Mouse (Mus musculus): ENCODE measurements at regions not wholly inside any gene's neighbourhood (a gene's known extent, or its start where the extent isn't known, plus 50 kb on each side); places are given as distances from the start of the nearest gene placed in this dataset.
A peak's percentile ranks its signal among the peaks of the same experiment; 100 is the strongest.

DNA sequence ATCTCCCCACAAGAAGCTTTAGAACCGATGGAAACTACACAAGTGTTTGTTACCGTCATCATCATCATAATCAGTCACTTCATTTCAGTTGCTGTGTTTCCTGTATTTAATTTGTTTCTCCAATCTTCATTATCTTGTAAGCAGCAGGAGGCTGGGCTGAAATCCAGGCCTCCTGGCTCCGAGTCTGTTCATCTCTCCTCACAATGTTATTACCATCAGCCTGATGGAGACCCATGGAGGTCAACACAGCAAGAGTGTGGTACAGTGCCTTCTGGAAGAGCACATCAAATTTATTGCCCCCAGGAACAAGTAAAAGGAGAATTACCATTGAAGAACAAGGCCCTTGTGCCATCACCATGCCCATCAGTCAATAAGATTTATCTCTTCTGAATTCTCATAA, 576.3 kb upstream of the Cdh11 start:
- DNase-seq (ENCODE audit: low spot score) = no peak

DNA sequence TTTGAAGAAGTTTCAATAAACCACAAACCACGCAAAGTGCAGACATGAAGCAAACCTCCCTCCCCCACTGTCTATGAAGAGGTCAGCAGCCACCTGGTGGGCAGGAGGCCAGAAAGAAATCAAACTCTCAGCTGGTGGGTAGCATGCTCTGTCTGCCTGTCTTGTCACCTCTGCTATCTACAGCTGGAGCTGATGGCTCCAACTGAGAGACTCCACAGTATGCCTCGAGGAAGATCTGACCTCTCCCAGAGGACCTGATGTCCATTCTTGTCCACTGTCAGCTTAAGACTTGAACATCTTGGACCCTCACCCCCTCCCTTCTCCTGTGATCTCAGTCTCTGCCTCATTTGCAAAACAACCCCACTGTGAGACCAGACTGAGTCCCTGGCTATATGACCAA, 585.0 kb upstream of the Cdh11 start:
- no peak for DNase-seq (ENCODE audit: low spot score)

DNA sequence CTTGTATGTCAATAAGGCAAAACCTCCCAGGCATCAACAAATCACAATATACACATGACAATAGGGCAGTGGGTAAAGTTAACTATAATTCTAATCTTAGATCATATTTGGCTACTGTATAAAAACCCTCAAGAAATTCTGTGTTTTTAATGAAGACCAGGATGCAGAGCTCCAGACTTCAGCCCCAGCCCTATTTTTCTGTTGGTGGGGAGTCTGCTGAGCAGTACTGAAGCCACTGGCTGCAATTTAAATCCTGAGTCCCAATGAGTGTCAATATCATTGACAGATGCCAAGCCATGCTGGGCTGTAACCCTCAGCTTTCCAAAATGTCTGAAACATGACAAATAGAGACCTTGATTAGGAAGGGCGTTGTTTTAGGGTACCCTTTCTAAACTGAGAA, 587.6 kb upstream of the Cdh11 start:
- DNase-seq (ENCODE audit: low spot score) = no peak

DNA sequence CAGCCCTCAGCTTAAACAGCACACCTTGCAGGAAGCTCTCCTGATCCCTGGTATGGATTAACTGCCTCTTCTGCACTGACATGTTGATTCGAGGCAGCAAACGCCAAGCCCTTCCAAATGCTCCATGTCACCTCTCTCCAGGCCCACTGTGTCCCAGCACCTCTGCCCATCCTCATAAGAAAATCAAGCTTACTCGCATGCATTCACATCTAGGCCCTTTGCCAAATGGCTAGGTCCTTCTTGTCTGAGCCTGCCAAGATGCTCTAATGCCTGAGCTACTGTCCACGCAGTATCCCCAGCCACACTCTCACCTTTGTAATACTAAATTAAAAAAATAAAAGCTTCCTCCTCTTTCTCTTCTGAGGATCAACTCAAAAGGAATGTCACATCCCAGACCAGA, 588.7 kb upstream of the Cdh11 start:
- DNase-seq (ENCODE audit: low spot score) = no peak

DNA sequence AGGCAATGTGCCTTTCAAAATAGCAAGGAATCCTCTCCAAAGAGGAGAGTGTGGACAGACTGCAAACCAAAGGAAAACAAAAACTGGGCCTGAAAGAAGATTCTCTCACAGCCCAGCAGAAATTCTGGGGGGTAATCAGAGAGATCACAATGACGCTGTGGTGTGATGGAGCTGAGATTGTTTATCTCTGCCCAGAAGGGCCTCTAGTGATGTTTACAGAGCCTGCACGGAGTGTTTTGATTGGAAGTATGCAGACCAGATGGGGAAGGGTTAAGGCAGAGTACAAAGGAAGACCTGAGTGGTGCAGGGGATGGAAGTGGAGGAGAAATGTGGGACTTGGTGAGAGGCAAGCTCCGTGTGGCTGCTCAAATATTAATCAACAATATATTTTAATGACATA, 593.1 kb upstream of the Cdh11 start:
- no peak for DNase-seq (ENCODE audit: low spot score)

DNA sequence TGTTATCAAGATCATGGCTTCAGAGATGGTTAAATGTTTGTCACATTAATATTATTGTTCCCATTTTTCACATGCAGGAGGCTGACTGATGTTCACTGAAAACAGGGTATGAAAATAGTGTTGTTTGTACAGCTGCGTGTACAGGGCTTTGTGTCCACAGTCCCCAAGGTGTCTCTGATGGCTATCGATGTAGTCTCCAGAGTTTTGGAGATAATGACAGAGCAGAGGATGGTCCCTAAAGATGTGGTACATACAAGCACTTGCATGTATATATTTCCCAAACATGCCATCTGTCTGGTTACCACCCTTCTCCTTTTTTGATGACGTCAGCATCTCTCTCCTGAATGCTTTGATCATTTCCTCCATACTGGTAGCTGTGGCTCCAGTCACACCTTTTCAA, 596.1 kb upstream of the Cdh11 start:
- no peak for DNase-seq (ENCODE audit: low spot score)

DNA sequence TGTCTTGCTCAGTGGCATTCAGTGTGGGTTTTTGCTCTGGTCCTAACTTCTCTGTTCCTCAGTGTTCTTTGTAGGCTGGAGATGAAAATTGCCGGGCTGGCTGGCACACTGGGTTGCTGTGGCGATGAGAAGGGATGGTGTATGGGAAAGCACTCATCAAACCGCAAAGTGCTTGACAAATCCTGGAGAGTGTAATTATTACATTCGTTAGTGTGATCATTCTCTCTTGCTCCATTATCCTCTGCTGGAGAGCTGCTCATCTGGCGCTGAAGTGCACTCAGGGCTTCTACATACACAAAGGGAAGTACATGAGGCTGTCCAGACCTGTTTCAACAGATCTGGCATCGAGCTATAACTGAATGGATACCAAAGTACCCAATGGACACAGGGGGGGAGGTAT, 605.9 kb upstream of the Cdh11 start:
- no peak for DNase-seq (ENCODE audit: low spot score)

DNA sequence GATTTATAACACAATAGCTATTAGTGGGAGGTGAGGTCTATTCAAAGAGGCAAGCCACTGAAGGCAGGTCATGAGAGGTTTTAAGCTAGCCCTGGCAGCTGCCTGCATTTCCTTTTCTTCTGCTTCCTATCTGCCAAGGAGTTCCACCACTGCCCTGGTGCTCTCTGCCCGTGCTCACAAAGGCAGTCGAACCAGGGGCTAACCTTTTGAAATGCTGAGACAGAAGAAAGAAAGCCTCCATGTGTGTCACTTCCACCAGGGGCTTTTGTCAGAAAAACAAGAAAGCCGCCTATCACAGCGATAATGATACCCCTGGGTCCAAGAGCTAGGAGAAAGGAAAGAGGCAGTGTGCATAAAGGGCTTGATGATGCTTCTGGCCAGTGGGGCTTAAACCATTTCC, 609.9 kb upstream of the Cdh11 start:
- DNase-seq (ENCODE audit: low spot score) = no peak

DNA sequence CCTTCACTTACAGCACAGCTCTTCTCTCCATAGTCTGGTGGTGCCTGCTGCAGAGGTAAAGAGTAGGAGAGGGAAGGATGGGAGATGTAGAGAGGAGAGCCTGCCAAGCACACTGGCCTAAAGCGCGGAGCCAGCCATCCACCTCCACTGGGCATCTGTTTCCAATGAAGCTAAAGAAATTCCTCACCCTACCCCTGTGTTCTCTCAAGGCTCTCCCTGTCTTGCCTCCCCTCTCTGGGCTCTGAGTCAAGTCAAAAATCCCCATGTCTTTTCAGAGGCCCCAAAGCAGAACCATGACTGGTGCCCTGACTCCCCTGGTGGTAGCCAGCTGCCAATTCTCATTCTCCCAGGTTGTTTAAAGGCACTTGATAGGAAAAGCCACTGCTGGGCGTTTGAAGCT, 612.7 kb upstream of the Cdh11 start:
- DNase-seq (ENCODE audit: low spot score) = no peak

DNA sequence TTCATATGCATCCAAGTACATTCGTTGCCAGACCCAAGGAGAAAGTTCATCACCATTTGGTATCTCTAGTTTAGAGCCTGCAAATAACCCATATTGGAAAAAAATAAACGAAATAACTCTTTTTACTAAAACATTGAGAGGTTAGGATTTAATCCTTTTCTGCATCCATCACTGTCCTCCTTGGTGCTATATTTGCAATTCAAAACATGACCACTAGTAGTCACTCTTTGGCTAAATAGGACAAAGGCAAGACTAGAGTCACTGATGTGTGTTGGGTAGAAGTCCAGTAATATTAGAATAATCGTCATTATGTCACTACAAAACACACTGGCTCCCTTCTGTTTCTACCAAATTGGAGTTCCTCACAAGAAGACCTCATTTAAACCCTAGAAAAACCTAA, 614.0 kb upstream of the Cdh11 start:
- no peak for DNase-seq (ENCODE audit: low spot score)

DNA sequence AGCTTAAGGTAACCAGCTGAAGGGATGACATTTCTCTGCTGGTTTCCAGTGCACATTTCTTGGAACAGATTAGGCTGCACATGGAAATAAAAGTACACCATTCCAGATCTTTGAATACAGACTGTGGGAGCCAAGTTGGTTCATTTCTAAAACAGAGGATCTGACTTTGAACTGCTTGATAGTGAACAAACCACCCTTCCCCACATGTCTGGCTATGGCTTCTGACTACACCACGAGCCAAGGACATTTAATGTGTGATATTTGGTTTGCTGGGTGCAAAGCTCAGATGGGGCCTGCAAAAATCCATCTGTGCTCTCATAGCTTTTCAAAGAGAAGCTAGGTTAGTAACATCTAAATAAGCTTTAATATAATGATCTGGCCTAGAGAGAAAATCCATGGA, 614.7 kb upstream of the Cdh11 start:
- DNase-seq (ENCODE audit: low spot score) = no peak

DNA sequence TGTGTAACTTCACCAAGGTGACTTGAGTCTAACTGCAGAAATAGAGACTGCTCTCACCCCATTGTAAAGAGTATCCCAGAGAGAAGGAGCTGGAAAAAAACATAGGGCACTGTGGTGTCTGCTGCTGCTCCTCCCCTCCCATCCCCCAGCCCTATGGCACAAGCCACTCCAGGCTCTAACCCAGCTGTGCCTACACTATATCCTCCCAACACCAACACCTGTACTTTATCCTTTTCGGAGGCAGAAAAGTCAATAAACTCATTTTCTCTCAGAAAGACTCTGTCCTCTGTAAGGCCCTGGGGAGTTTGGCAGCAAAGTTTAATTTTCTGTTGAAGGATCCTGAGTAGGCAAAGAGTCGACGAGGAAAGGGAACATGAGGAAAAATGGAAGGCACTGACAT, 617.3 kb upstream of the Cdh11 start:
- DNase-seq (ENCODE audit: low spot score) = no peak

DNA sequence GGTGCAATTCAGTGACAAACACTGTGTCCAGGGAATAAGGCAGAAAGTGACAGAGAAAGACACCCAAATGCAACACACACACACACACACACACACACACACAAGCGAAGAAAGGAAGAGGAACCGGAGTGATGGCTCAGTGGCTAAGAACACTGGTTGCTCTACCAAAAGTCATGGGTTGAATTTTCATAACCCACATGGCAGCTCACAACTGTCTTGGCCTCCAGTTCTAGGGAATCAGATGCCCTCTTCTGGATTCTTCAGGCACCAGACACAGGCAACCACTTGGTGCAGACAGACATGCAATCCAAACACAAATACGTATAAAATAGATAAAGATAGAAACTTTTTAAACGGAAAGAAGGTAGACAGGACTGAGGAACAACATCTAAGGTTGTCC, 618.4 kb upstream of the Cdh11 start:
- DNase-seq (ENCODE audit: low spot score) = no peak

DNA sequence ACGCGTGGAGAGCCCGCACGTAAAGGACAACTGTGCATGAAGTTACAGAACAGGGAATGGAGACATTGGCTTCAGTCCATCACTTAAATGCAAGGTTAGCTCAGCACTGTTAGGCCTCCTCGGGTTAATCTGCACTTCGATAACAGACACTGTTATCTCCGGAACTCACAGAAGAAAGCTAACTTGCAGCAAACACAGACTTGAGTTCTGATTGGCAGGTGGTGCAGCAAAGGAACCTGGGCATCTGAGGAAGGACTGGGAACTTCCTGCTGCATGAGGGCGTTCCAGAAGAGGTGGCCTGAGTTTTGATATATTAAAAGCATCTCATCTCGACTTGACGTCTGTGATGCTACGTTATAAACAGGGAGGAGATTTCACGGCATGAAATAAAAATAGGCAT, 620.3 kb upstream of the Cdh11 start:
- no peak for DNase-seq (ENCODE audit: low spot score)

DNA sequence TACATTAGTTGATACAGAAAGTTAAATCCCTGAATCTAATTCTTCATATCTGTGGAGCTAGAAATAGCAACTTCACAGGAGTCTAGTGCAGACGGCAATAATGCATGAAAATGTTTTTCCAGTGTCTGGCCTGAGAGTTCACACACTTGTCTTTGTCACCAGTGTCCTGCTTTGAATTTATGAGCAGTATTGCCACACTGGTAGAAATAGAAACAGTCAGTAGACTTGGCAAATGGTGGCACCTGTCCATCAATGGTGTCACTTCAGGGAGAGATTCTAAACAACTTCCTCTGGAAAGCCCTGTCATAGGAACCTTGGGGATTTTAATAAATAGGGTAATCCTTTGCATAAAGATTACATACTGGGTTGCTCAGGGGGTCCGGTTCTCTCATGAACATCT, 621.5 kb upstream of the Cdh11 start:
- DNase-seq (ENCODE audit: low spot score) = no peak

DNA sequence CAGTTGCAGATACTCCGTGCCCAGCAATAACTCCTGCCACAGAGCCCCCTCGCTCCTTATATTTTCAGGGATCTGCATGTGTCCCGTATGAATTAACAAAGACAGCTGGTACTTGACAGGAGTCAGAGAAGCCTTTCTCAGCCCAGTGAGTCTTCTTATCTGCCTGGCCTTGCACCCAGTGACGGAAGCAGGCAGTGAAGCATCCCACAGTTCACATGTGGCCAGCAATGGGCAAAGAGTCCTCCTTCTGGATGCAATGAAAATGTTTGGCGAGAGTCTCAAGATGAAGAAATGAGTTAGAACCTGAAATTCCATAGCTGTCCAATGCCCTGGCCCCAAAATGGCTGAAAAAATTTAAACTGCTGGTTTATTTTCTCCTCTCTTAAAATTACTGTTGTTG, 622.2 kb upstream of the Cdh11 start:
- no peak for DNase-seq (ENCODE audit: low spot score)

DNA sequence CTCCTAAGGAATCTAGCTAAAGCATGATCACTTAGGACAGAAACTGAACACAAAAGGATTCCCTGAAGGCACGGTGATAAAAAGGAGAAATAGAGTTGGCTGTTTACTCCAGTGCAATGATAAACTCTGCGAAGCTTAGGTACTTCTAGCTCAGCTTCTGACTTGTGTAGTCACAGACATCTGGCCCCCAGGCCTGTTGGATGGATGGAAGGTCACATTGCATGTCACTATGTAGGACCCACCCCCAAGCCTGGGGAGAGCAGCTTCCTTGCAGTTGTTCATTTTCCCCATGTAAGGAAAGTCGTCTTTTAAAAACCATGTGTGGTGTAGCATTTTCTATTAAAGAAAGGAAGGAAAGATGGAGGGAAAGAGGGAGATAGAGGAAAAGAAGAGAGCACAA, 623.0 kb upstream of the Cdh11 start:
- no peak for DNase-seq (ENCODE audit: low spot score)

DNA sequence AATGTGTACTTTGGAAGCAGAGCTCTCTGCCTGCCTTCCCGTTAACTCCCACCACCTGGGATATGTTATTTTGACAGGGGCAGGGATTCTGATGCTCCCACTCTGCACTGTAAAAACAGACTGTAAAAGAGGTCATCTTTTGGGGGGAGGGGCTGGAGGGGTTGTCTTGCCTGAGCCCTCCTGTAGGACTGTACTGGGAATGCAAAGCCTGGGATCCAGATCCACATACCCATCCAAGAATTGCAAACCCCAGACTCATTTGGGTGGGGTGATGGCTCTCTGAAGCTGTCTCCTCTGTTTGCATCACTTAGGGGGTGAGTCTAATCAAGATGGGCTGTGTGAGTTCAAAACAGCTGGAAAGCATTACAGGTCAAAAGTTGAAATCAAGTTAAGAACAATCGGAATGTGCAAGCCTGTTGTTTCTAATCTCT, 623.7 kb upstream of the Cdh11 start:
- peak; percentile 37 for DNase-seq (ENCODE audit: low spot score)

DNA sequence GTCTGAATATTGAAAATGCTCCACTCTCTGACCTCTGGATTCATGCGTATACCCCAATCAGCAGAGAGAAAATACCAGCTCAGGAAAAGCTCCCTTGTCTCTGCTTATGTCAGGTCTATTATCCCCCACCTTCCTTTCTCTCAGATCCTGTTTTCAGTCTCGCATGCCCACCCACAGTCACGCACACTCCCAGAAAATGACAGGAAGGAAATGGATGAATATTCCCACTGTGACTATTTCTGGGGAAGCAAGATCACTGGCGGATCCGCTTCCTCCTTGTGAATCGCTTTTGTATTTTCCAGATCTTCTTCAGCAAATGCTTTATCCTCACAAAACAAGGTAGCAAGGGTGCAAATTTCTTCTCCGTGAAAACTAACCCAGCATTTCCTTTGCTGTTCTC, 627.3 kb upstream of the Cdh11 start:
- DNase-seq (ENCODE audit: low spot score) = no peak

DNA sequence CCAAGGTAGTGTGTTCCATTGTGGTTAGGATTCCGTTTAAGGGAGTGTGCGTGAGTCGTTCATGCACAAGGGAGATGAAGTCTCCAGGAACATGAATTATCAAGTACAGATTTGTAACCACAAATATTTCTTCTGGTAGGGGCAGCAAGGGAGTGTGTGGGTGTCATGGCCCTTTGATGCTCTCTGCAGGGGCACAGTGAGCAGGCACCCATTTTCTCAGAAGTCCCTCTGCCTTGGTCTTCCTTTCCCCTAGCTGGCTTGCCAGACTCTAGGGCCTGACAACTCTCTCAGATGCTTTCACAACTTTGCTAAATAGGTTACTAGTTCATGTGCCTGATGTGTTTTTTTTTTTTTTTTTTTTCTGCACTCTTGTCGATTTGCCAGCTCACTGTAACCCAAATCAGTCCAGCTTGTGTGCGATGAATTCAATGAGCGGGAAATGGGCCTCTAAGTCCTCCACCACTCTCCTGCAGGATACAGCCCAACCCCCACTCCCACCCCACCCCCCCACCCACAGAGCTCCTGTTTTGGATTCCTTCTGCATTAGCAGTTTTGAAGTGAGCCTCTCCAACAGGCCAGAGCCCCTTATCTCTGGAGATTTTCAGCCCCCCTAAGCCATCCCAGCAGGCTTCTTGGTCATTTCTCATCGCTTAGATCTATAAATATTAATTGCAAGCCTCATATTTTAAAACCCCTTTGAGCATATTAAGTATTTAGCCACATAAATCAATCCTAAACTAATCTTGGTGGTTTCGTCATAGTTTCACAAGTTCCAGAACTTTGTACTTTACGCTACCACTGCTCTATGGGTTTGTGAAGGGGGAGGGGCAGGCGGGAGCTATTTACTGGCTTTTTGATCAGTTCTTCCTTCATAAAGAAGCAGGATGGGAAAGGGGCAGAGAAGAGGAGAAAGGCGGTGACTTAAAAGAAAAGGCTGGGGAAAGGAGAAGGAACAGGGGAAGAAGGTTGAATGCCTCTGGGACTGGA, 628.4 kb upstream of the Cdh11 start:
- no peak for DNase-seq (ENCODE audit: low spot score)

DNA sequence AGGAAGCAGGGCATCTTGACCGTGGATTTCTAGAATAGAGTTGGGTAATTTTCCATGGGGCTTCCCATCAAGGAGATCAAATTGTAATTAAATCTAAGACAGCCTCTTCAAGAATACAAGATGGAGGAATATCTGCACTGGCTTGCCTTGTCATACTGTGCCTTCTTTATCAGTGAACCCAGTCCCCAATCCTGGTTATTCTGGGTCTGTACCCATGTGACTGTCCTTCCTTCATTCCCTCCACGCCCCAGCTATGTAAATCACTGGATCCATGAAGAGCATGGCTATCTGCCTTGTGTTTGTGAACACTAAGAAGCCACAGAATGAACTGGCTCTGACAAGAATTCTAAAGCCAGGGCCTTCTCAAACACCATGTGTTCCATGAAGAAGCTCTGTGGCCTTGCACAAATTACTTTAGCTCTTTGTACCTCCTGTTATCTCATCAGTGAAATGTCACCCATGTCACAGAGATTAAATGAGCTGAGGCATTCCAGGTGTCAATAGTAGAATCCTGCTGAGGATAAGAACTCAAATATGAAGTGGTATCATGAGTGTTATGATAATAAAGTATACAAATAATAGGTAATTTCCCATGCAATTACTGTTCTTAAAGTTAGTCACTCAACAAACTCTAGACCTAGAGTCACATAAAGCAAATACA, 637.0 kb upstream of the Cdh11 start:
- DNase-seq (ENCODE audit: low spot score) = no peak

DNA sequence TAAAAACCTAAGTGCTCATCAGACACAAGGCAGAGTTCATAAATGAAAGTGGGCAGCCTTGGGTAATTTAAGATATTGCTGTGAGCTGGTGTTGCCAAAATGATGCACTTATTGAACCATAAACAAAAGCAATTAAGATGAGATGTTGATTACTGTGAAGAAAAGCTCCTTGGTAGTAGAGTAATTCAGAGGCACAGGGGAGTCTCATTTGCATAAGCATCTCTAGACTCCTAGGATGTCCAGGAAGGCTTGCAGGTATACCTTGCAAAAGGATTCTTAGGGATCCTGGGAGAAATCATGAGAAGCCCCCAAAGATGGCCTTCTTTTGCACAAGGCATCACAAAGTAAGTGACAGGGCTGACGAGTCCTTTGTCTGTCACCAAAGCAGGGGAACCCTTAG, 640.5 kb upstream of the Cdh11 start:
- no peak for DNase-seq (ENCODE audit: low spot score)

DNA sequence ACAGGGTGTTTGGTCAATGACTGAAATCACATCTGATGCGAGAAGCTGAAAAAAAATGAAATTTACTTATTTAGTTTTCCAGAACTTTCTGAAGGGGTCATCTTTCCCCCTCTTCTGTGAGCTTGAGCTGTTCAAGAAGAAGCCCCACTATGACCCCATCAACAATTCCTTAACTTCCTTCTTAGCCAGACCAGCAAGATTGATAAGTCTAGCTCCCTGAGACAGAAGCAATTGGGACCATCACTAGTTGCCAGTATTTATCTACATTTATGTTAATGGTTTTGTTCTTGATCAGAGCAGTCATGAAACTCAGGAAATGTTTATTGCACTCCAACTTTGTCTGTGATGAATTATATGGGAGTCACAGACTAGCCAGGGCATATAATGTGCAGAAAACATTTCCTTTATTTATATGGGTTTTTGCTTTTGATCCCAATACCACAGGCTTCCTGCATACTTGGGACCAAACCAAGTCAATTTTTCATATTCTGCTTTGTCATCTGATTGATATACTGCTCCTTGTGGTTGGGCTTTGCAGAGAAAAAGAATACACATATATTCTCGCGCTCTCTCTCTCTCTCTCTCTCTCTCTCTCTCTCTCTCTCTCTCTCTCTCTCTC, 645.5 kb upstream of the Cdh11 start:
- no peak for DNase-seq (ENCODE audit: low spot score)
